Mouse (Mus musculus) ES-Bruce4 (cell line): ENCODE data around the gene Tax1bp1. TPM values are rescaled to one million over a fixed set of nuclear protein-coding genes. Genes with fewer than 3 reads are reported as not detected.
"Not testable (repeated sequence)": the region's sequence is repeated elsewhere in the genome, so short reads cannot be mapped to it uniquely, and the experiment has no call there.

Experiments used
- H3K27ac ChIP-seq: 2 replicates; pipeline ENCODE4 v1.5.1; 2012; ENCODE audit warnings: low read length, inconsistent platforms; ENCODE audit not compliant: insufficient read depth
- H3K27me3 ChIP-seq: 2 replicates; pipeline ENCODE4 v1.6.1; 2012; ENCODE audit warnings: mild to moderate bottlenecking, low read length, inconsistent platforms; ENCODE audit not compliant: control insufficient read depth, poor library complexity, insufficient read depth, severe bottlenecking
- H3K36me3 ChIP-seq: 2 replicates; pipeline ENCODE4 v1.6.1; 2012; ENCODE audit warnings: inconsistent platforms, mild to moderate bottlenecking, low read length, moderate library complexity; ENCODE audit not compliant: control insufficient read depth, poor library complexity, insufficient read depth, severe bottlenecking
- H3K4me1 ChIP-seq: one replicate; pipeline ENCODE4 v1.8.1; 2011; ENCODE audit warnings: low read length; ENCODE audit not compliant: control insufficient read depth, insufficient read depth
- H3K4me3 ChIP-seq: 2 replicates; pipeline ENCODE4 v1.5.1; 2011; ENCODE audit warnings: low read depth, mild to moderate bottlenecking, low read length
- H3K9ac ChIP-seq: 2 replicates; pipeline ENCODE4 v1.6.1; 2012; ENCODE audit warnings: low read depth, mild to moderate bottlenecking, inconsistent platforms; ENCODE audit not compliant: poor library complexity, severe bottlenecking
- H3K9me3 ChIP-seq: replicated peaks from 2 replicates; pipeline ENCODE4 v1.6.1; 2012; ENCODE audit warnings: mild to moderate bottlenecking, low read length, inconsistent platforms; ENCODE audit not compliant: control insufficient read depth, poor library complexity, insufficient read depth, severe bottlenecking
- CTCF ChIP-seq: IDR thresholded peaks from one replicate; pipeline ENCODE4 v1.8.1; 2011; ENCODE audit warnings: low read depth, low read length
- EP300 ChIP-seq: IDR thresholded peaks from 2 replicates; pipeline ENCODE4 v1.6.1; 2011; ENCODE audit warnings: low read depth, low read length; ENCODE audit not compliant: insufficient read depth
- POLR2A ChIP-seq: IDR thresholded peaks from one replicate; pipeline ENCODE4 v1.8.1; 2011; ENCODE audit warnings: low read length; ENCODE audit not compliant: insufficient read depth
- polyA plus RNA-seq: library from polyadenylated mRNA; stranded (reverse); fragments of >200 nt; gene quantifications from 2 replicates; pipeline ENCODE4 v1.2.4, GENCODE M21; 2011; ENCODE audit warnings: low read depth; ENCODE audit not compliant: missing spikeins, insufficient read depth, insufficient read length

The Tax1bp1 gene
- polyA plus RNA-seq, 1 experiment, result 130 TPM

- Histone ChIP-seq H3K9me3 (no peaks in the 10 kb centered on the region), H3K36me3 (no peaks in the 10 kb centered on the region), H3K4me1 (peaks cover 2% of the 10 kb centered on the region), H3K27me3 (no peaks in the 10 kb centered on the region), H3K27ac (no peak overlapping the region), H3K4me3 (no peak overlapping the region), H3K9ac (no peak overlapping the region)
- no peak for TF ChIP-seq POLR2A
- no peak for TF ChIP-seq CTCF
- TF ChIP-seq EP300, result no peak
Measured at GRCm38 (mm10) chr6:52674541-52674940, 39.0 kb upstream of the Tax1bp1 start.

- no peak overlapping the region for H3K27ac ChIP-seq
- H3K9ac ChIP-seq, result no peak overlapping the region
- H3K4me1 ChIP-seq, result peaks cover 2% of the 10 kb centered on the region
- no peaks in the 10 kb centered on the region for H3K36me3 ChIP-seq
- H3K27me3 ChIP-seq, result no peaks in the 10 kb centered on the region
- no peak for TF ChIP-seq EP300
- TF ChIP-seq POLR2A, result no peak
- no peak for TF ChIP-seq CTCF
- H3K9me3 ChIP-seq, result no peaks in the 10 kb centered on the region
- H3K4me3 ChIP-seq, result no peak overlapping the region
Measured at GRCm38 (mm10) chr6:52675222-52675921, 38.2 kb upstream of the Tax1bp1 start.

- H3K27ac ChIP-seq, H3K9ac ChIP-seq, H3K4me1 ChIP-seq, H3K27me3 ChIP-seq, H3K36me3 ChIP-seq, H3K4me3 ChIP-seq, H3K9me3 ChIP-seq: not testable (repeated sequence)
Measured at GRCm38 (mm10) chr6:52677534-52677933, 36.0 kb upstream of the Tax1bp1 start.

- Histone ChIP-seq H3K4me1 (peaks cover 2% of the 10 kb centered on the region), H3K27ac (no peak overlapping the region), H3K9ac (no peak overlapping the region), H3K27me3 (no peaks in the 10 kb centered on the region), H3K36me3 (no peaks in the 10 kb centered on the region), H3K9me3 (no peaks in the 10 kb centered on the region), H3K4me3 (no peak overlapping the region)
- TF ChIP-seq CTCF (no peak), EP300 (no peak), POLR2A (no peak)
Measured at GRCm38 (mm10) chr6:52679565-52679964, 34.0 kb upstream of the Tax1bp1 start.

- Histone ChIP-seq H3K36me3 (no peaks in the 10 kb centered on the region), H3K9me3 (no peaks in the 10 kb centered on the region), H3K4me1 (no peaks in the 10 kb centered on the region), H3K27ac (no peak overlapping the region), H3K27me3 (no peaks in the 10 kb centered on the region), H3K9ac (no peak overlapping the region), H3K4me3 (no peak overlapping the region)
- TF ChIP-seq CTCF (no peak), POLR2A (no peak), EP300 (no peak)
Measured at GRCm38 (mm10) chr6:52680458-52681032, 33.0 kb upstream of the Tax1bp1 start.

GRCm38 (mm10) chr6:52681847-52682485 lies 31.6 kb upstream of the Tax1bp1 start:
- Histone ChIP-seq H3K9ac (no peak overlapping the region), H3K4me1 (no peaks in the 10 kb centered on the region), H3K9me3 (no peaks in the 10 kb centered on the region), H3K36me3 (no peaks in the 10 kb centered on the region), H3K27ac (no peak overlapping the region), H3K4me3 (no peak overlapping the region), H3K27me3 (no peaks in the 10 kb centered on the region)
- TF ChIP-seq CTCF (no peak), EP300 (no peak), POLR2A (no peak)
